Mouse (Mus musculus): Measurements from ENCODE around the gene Shank2.

Shank2 gene

DNA sequence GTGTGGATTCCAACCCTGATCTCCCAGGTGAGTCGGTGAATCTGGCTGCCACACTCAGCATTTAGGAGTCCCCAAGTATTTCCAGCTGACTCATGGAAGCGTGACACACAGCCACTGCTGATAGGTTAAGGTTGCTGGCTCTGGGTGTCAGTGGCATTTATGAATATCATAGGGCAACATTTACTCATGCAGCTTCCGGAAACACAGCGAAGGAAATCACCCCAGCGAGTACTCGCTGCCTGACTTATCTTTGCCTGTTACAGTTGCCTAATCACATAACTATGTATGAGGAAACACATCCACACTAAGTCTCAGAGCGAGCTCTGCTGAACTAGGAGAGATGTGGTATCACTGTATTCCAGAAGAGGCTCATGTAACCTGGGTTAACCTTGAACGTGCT is 231.8 kb downstream of the Shank2 start:
- no peak for DNase-seq

DNA sequence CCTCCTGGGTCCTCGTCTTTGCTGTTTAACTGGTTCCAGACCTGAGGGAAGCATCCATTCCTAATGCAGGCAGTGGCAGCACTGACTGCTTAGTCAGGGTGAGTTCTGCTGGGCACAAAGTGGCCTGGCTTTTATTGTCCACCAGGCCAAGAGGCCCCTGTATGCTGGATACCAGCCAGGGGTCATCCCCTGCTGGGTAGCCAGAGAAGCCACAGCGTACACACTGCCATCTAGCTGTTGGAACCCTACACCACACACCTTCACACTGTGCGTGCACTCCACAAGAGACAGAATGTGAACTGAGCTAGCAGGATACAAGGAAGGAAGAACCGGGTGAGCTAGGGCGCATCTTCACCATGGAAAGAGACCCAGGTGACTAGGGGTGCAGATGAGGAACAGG is 233.1 kb downstream of the Shank2 start:
- DNase-seq = peak; percentile 14

DNA sequence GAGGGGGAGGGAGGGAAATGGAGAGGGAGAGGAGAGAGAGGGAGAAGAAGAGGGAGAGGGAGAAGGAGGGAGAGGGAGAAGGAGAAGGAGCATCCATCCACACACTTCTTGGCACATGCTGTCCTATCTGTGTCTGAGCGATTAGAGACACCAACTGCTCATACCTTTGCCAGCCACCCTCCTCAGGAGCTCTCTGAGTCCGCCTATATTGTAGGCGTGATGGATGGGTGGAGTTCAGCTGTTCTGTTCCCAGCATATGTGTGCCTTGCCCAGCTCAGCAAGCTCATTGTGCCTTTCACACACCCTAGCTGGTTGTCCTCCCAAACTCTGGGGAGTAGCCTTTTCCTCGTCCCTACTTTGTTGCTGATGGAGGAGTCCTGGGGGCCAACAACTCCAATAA is 233.8 kb downstream of the Shank2 start:
- no peak for DNase-seq

DNA sequence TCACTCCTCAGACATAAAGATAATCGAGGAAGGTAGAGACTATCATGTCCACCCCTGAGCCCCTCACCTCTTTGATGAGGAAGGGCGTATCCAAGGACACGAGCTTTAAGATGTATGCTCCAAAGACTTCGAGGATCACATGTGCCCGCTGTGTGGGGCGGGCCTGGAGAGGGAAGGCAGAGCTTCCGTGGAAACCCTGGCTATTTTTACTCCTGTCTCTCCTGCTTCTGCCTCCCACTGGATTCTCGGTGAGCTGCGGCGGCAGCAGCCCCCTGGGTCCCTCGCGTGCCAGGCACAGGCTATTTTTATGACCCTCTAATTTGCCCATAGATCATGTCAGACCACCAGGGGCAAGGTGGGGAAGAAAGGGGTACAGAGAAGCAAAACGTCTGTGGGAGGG is 235.1 kb downstream of the Shank2 start:
- no peak for DNase-seq

DNA sequence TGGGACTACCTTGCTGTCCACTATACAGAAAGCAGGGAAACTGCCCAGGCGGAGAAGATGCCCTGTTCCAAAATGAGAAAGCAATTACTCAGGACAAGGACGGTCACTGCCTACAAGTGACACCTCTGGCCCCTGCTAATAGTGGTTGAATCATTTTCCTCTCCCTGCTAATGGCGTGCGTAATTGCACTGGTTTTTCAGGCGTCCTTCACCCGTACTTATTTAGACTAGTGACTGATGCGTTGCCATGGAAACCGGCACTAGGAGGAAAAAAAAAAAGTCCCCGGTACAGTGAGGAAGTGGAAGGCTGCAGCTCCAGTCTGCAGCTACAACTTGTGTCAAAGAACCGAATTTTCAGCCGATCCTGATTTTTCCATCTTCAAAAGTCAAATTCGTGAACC is 236.7 kb downstream of the Shank2 start:
- no peak for DNase-seq

DNA sequence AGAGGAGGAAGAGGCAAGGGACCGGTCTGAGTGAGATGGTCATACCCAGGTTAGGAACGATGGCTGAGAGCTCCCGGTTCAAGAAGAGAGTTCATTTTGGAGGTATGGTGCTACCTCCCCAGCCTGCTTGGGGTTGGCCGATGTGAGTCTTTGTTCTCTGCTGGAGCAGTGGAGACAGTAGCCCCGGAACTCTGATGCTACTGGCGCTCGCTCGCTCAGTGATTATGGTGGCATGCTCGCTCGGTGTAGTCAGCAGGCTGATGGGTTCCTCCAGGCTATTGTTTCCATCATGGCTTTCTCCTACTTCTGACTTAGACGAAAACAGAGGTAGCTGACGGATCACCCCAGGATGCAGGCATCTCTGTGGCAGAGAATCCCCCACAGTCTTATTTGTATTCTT is 237.3 kb downstream of the Shank2 start:
- DNase-seq = no peak

DNA sequence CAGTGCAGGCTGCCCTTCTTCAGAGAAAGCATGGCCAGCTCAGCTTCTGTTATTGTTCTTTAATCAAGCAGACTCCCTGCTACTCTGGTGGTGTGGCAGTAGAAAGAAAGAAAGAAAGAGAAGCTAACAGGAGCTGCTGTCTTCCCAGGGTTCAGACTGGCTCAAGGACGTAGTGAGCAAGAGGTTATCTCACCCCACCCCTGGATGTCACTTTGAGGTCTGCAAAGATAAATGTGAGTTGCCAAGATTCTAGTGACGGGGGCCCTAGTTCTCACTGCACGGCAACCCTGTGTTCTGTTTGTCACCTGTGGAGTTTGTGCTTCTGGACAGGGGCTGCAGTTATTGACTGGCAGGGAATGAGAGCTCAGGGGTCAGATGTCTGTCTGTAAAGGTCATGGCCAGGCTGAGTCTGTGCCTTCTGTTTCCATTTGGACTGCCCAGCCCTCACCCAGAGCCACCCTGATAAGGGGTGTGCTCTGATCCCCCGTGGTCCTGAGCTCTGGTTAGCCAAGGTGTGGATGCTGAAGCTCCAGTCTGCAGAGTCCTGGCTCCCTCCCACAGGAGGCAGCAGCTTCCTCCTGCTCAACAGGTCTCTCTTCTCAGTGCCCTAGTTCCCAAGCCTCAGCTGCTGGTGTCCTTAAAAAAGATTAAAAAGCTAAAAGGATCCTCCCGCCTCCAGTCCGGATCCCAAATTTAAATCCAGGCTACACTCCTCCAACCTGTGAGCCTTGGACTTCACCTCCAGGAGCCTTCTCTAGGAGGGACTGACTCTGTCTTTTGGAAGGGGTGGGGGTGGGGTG is 238.0 kb downstream of the Shank2 start:
- DNase-seq = no peak

DNA sequence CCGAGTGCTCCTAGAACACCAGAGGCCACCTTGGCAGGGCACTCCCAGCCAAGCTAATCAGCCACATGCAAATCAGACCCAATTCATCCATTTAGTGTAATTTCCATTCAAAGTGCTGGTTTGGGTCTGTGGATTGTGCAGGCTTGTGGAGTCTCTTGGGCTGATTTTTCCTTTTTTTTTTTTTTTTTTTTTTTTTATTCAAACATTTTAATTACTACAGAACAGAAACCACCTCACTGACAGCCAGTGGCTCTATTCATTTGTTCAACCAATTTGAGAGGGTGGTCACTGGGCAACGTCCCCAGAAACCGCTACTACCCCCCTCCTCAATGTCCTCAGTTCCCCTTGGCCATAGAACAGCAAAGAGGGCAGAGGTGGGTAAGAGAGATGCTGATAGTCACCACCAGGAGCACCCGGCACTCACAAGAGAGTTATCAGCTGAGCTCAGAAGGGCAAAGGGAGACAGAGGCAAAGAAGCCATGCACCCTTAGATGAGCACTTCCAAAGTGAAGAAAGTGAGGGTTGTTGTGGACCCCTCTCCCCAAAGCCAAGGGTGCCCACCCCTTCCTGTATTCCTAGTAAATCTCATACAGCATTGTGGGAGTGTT is 239.1 kb downstream of the Shank2 start:
- no peak for DNase-seq

DNA sequence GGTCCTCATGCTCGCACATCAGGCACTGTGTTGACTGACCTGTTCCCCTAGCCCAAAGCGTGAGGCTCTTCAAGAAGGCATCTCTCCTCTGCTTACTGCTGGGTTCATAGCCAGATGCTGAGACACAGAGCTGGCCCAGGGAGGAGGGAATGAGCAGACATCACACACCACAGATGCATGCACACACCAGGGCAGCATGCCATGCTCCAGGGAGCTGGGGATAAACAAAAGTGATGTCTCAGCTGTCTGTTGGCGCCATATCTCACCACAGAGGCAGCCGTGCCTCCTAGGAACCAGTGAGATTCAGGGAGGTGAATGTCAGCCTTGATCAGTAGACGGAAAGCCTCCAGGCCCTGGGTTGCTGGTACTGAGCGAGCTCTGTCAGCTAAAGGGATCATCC is 242.5 kb downstream of the Shank2 start:
- no peak for DNase-seq

DNA sequence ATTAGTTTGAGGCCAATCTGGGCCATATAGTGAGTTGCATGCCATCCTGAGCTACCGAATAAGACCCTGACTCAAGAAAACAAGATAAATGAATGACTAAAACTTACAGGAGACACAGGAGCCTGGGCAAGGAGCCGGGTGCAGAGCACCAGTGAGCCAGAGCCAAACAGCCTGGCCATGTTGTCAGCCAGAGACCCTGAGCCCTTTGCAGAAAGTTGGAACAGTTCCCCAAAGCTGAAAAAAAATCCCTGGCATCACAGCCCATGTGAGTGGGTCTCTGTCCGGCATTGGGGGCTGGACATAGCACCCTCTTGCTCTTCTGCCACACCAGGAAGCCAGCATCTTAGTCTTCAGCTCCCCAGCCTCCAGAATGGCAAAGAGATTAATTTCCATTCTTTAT is 244.5 kb downstream of the Shank2 start:
- DNase-seq = no peak

DNA sequence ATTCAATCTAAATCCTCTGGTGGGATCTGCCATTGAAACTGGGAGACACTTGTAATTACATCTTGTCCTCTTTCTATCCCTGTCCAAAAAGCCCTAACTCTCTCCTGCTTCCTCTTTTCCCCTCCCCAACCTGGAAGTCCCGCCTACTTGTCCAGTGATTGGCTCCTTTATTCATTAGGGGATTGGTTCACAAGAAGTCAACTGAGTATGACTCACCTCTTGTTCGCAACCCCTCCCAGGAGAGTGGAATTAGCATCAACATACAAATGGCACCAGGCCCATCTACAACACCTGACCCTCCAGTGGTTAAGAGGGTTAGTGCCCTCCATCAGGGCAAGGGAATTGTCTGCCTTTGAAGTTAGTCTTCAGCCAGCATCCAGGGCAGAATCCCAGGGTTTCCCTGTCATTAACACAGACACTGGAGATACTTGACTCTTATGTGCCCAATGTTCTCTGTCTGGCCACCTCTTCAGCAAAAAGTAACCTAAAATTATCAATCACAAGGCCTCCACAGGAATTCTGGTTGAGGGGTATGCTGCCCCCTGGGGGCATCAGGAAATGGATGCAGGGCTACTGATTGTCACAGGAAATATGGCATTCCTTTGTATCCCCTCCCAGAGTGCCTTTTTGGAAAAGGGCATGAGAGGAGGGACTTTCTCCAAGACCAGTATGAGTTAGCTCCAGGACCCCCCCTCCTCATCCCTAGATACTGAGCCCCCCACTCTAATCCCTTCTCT is 247.1 kb downstream of the Shank2 start:
- DNase-seq = no peak

DNA sequence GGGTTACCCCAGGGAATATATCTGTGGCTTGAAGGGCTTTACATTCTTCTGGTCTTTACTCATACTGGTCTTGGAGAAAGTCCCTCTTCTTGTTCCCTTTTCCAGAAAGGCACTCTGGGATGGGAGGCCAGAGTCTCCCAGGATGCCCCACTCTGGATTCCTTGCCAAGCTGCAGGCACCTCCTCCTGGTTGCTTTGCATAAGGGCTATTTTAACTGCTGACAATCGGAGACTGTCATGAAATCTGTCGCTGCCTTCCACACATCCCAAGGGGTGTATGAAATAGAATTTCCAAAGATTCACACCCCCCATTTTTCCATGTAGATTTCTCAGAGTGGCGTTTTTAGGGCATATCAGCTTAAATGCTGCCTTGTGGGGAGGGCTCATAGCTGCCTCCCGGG is 249.1 kb downstream of the Shank2 start:
- DNase-seq = no peak

DNA sequence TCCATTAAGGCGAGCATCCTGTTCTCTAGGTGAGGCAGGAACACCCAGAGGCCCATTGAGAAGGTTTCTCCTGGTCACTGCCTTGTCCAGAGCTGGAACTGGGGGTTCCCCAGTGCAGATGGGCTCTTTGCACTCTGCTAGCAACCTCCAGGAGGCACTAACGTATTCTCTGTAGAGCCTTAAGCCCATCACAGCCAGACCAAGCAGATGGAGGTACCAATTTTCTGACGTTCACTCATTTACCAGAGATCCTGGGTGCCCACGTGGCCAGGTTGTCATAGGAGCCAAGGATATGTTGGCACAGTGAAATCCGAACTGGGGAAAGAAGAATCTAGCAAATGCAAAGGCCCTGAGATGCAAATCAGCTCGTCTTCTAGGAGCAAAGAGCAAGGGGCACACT is 249.5 kb downstream of the Shank2 start:
- no peak for DNase-seq

DNA sequence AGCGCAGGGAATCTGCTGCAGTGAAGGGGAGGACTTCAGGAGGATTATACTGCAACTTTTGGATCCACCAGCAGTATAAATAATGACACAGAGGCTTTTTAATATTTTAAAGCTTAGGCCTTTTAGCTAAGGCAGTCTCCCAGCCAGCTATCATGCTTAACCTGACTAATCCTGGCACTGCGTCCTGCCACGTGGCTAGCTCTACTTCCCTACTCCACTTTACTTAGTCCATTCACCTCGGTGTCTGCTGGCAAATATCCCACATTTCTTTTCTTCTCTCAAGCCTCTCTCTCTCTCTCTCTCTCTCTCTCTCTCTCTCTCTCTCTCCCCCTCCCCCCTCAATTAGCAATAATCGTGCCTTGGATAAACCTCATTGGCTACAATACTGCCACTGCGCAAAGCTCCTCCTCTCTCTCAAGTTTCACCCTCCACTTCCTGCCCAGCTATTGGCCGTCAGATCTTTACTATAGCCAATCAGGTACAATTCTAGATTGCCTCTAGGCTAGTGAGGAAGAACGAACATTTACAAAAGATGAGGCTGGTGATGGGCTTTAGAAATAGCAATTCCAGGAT is 253.0 kb downstream of the Shank2 start:
- no peak for DNase-seq

DNA sequence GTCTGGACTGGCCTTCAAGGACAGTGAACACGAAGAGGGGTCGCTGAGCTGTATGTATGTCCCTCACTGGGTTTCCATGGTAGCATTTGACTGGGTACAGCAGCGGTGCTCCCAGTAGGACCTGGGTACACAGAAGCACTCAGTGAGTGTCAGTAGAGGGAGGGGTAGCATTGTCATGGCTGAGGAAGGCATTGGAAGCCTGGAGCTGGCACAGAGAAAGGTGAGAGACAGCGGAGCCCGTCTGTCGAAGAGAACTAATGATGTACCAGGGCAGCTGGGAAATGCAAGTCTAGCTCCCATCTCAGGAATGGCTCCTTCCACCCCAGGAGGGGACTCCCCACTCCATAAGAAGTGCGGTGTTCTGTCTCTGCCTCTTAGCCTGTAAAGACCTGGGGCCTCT is 256.1 kb downstream of the Shank2 start:
- no peak for DNase-seq

DNA sequence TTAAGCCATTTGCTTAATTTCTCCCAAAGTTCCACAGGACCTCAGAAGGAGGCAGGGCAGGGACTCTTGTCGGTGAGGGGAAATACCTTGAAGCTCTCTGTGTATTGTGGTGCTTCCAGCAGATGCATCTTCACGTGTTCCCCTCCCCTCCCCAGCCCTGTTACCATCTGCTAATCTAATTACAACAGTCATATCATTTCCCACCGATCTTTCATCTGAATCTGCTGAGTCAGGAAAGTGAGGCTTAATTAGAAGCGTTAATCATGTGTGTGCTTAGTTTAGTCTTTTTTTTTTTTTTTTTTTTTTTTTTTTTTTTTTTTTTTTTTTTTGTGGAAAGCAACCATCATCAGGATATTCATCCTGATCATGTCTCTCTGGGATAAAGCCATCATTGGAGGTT is 256.6 kb downstream of the Shank2 start:
- DNase-seq = no peak

DNA sequence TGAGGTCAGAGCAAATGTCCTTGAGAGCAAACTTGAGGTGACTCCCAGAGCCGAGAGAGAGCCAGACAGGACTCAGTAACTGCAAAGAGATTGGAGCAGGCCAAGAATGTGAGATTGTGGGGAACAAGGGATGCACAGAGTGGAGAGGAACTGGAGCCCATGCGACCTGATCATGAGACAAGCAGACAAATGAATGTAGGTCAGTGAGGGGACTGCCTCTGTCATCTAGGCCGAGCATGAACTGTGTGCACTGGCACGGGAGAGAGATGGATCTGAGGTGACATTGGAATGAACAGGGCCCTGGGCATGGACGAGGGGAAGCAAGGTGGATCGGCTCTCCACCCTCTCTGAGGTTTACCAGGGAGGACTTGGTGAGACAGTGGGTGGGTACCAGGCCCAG is 260.9 kb downstream of the Shank2 start:
- no peak for DNase-seq

DNA sequence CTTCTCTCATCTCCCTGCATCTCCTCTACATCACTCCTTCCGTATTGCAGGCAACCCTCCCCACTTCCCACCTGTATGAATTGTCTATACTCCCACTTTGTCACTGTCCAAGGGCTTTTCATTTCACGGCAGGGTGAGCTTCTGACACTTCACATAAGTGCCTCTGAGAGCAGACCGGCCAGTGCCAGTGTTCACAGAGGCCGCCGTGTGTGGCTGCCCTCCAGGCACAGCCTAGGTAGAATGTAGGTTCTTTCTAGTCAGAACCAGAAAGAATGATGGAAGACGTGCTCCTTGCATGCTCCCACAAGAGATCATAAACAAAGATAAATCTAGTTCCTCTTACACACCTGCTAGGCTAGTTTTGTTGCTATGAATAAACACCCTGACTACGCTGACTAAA is 265.0 kb downstream of the Shank2 start:
- DNase-seq = no peak

DNA sequence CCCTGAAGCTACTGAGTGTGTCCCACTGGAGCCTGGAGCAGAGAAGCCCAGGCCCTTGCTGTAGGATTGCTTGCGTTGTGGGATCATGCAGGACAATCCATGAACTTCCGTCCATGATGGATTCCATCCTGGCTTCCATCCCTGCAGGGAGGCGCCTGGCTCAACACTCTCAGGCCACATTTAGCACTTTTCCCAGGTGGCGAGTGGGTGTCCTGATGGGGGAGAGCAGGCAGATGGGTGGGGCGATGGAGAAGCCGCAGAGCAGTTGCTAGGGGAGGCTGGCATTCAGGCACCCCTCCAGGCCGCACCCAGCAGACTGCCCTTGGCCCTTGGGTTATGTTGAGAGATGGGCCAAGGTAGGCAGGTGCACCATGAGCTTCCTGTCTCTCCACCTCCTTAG is 266.6 kb downstream of the Shank2 start:
- DNase-seq = no peak

DNA sequence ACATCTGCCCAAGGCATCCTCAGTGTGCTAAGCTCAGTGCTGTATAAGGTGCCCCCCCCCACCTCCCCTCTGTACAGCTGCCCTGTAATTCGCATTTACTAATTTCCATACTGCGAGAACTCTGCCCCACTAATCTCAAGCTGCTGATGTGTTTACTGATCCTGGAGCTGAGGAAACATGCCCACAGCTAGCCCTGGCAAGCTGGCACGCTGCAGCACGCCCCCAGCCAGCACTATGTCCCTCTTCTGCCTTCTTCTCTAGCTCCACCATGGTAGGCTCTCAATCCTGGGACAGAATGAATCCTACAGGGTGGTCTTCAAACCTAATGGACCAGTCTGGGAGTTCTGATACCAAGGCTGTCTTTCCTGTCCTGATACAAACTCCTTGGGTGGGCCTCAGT is 267.1 kb downstream of the Shank2 start:
- no peak for DNase-seq

DNA sequence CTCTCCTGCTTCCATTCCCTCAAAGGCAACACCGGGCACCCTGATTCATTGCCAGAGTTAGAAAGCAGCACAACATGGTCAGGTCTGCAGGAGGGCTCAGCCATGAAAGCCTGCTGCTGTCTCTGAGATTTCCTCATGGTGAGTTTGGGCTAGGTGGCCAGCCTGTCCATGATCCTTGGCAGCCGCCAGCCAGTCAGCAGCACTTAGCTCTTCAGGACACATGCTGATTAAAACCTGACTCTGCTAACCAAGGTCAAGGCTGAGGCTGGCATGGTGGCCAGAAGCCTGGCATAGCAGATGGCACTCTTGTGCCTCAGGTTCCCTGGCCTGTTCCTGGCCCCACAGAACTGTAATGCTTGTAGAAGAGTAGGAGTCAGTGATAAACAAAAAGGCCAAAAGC is 269.3 kb downstream of the Shank2 start:
- DNase-seq = no peak

DNA sequence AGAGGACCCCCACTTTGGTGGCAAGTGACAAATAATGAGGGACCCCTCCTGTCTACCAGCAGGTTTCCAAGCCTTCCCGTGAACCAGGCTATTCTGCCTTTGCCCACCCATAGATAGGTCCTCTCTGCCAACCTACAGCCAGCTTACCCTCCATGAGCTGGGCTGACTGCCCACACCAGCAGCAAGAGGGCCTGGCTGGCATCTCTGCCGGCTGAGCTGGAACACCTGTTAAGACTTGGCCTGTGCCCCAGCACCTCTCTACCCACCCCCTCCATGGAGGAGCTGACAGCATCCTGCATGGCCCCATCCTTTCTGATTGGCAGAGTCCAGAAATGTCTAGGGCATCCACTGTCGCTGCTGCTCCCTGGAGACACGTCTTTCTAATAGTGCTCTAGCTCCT is 277.0 kb downstream of the Shank2 start:
- no peak for DNase-seq

DNA sequence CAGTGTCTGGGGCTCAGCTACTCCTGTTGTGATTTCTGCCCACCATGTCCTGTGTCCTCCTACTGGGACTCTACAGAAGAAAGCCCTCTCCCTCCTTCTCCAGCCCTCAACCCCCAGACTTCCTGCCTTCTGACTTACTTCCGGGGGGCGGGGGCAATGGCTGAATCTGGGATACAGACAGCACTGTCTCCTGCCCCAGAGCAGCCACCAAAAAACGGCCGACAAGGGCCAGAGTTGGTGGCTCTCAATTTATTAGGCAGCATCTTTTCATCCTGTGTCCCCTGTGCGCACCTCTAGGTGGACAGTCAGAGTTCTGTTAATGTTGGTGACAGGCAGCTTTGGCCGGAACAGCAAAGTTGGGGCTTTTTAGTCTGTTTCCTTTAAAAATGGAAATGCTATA is 282.0 kb downstream of the Shank2 start:
- DNase-seq = no peak

Data from kidney, adult 18-20 months (tissue).